Mouse (Mus musculus) small intestine, adult 2 months (tissue): ENCODE data around the gene Wnt10a. TPM values are rescaled to one million over a fixed set of nuclear protein-coding genes. Genes with fewer than 3 reads are reported as not detected.

Experiments
- H3K27ac ChIP-seq: fragments of 200-500 bp; 2 replicates; pipeline ENCODE4 v1.5.1; 2012; ENCODE audit warnings: low read depth, low read length, control low read depth, inconsistent platforms; ENCODE audit not compliant: insufficient read depth
- H3K27me3 ChIP-seq: fragments of 200-500 bp; 2 replicates; pipeline ENCODE4 v1.6.1; 2012; ENCODE audit warnings: mild to moderate bottlenecking, moderate library complexity, low read length, inconsistent platforms; ENCODE audit not compliant: control insufficient read depth, insufficient read depth
- H3K36me3 ChIP-seq: fragments of 200-500 bp; 2 replicates; pipeline ENCODE4 v1.6.1; 2012; ENCODE audit warnings: mild to moderate bottlenecking, low read length, control low read depth, inconsistent platforms; ENCODE audit not compliant: control insufficient read depth, insufficient read depth
- H3K4me1 ChIP-seq: fragments of 200-500 bp; 2 replicates; pipeline ENCODE4 v1.6.1; 2012; ENCODE audit warnings: low read length, inconsistent platforms, mixed read lengths; ENCODE audit not compliant: control insufficient read depth, insufficient read depth, insufficient read length
- H3K4me3 ChIP-seq: fragments of 200-500 bp; 2 replicates; pipeline ENCODE4 v1.5.1; 2012; ENCODE audit warnings: low read depth, mild to moderate bottlenecking, control low read depth, inconsistent platforms, low read length, moderate library complexity
- CTCF ChIP-seq: fragments of 200-500 bp; IDR thresholded peaks from 2 replicates; pipeline ENCODE4 v1.5.1; 2012; ENCODE audit warnings: low read depth, mild to moderate bottlenecking, control low read depth, inconsistent platforms, low read length, moderate library complexity, mixed read lengths; ENCODE audit not compliant: insufficient replicate concordance, insufficient read length; ENCODE audit errors: extremely low read depth
- POLR2A ChIP-seq: fragments of 200-500 bp; IDR thresholded peaks from 2 replicates; pipeline ENCODE4 v1.6.1; 2012; ENCODE audit warnings: low read depth, mild to moderate bottlenecking, control low read depth, inconsistent platforms, low read length, moderate library complexity
- WGBS: fragments of 180-500 bp; shearing (Covaris S2); methylation state at CpG from one replicate; pipeline ENCODE4 v1.1.7; 2018; 5-methylcytosine and 5-hydroxymethylcytosine counted together
- polyA plus RNA-seq: library from polyadenylated mRNA; depleted of rRNA; stranded (reverse); fragments of >200 nt; gene quantifications from 2 replicates; pipeline ENCODE4 v1.2.3, GENCODE M21; 2012

Gene Wnt10a
- polyA plus RNA-seq, 1 experiment: 0.57 TPM

GRCm38 (mm10) chr1:74784041-74784759 lies 7.1 kb upstream of the Wnt10a start:
- Histone ChIP-seq H3K27ac (no peak overlapping the region), H3K4me3 (peak overlapping the region; percentile 56), H3K4me1 (peaks cover 11% of the 10 kb centered on the region), H3K36me3 (no peaks in the 10 kb centered on the region), H3K27me3 (peaks cover 34% of the 10 kb centered on the region)
- TF ChIP-seq CTCF (peak; percentile 65; the same call in 1 of the 2 replicates), POLR2A (no peak)
- under 1% methylated on average over 67 of the region's 67 CpGs for WGBS

- peaks cover 52% of the 10 kb centered on the region for H3K27me3 ChIP-seq
- TF ChIP-seq POLR2A: no peak
- peak; percentile 73; the same call in 1 of the 2 replicates for TF ChIP-seq CTCF
Observed at GRCm38 (mm10) chr1:74787846-74788245, 3.5 kb upstream of the Wnt10a start.

GRCm38 (mm10) chr1:74788603-74789176 lies 2.6 kb upstream of the Wnt10a start:
- peaks cover 55% of the 10 kb centered on the region for H3K27me3 ChIP-seq
- H3K4me1 ChIP-seq: peaks cover 7% of the 10 kb centered on the region
- no peaks in the 10 kb centered on the region for H3K36me3 ChIP-seq
- 19% methylated on average over 6 of the region's 6 CpGs for WGBS
- no peak for TF ChIP-seq POLR2A
- TF ChIP-seq CTCF: 0 out of 2 replicates have a peak, but pooled peaks have one; percentile 4
- H3K27ac ChIP-seq: no peak overlapping the region
- no peak overlapping the region for H3K4me3 ChIP-seq

More at GRCm38 (mm10) chr1:74787846-74788245, 3.5 kb upstream of the Wnt10a start:
- Histone ChIP-seq H3K4me1 (peaks cover 7% of the 10 kb centered on the region), H3K36me3 (no peaks in the 10 kb centered on the region), H3K27ac (no peak overlapping the region), H3K4me3 (no peak overlapping the region)
- WGBS: 6% methylated on average over 7 of the region's 7 CpGs

GRCm38 (mm10) chr1:74790095-74790494 lies 1.2 kb upstream of the Wnt10a start:
- Histone ChIP-seq H3K27ac (no peak overlapping the region), H3K4me3 (no peak overlapping the region), H3K27me3 (peaks cover 58% of the 10 kb centered on the region), H3K36me3 (no peaks in the 10 kb centered on the region), H3K4me1 (no peaks in the 10 kb centered on the region; the same call in 1 of the 2 replicates)
- no peak for TF ChIP-seq CTCF
- no peak for TF ChIP-seq POLR2A
- 32% methylated on average over 3 of the region's 3 CpGs for WGBS

GRCm38 (mm10) chr1:74792831-74793660 lies 1.7 kb downstream of the Wnt10a start:
- H3K4me1 ChIP-seq: no peaks in the 10 kb centered on the region; the same call in 1 of the 2 replicates
- TF ChIP-seq CTCF (no peak), POLR2A (no peak)
- peaks cover 77% of the 10 kb centered on the region for H3K27me3 ChIP-seq
- no peak overlapping the region for H3K27ac ChIP-seq
- WGBS: 27% methylated on average over 19 of the region's 19 CpGs
- no peak overlapping the region for H3K4me3 ChIP-seq
- no peaks in the 10 kb centered on the region for H3K36me3 ChIP-seq

- 3% methylated on average over 37 of the region's 38 CpGs for WGBS
- TF ChIP-seq POLR2A: no peak
- no peak for TF ChIP-seq CTCF
- Histone ChIP-seq H3K36me3 (no peaks in the 10 kb centered on the region), H3K27me3 (peaks cover 70% of the 10 kb centered on the region), H3K27ac (no peak overlapping the region), H3K4me1 (no peaks in the 10 kb centered on the region; the same call in 1 of the 2 replicates), H3K4me3 (peak overlapping the region; percentile 14)
Observed at GRCm38 (mm10) chr1:74794487-74795144, 3.3 kb downstream of the Wnt10a start.
